Mouse (Mus musculus) effector memory CD4-positive, alpha-beta T cell, adult 5 months (primary cell): ENCODE results near the gene Olfr373. TPM values are rescaled to one million over a fixed set of nuclear protein-coding genes. Genes with fewer than 3 reads are reported as not detected.

ENCODE experiments used
- polyA plus RNA-seq: library from polyadenylated mRNA; unstranded; fragments of 100-300 nt; shearing (Covaris generic); gene quantifications from one replicate; pipeline ENCODE4 v1.2.1, GENCODE M21; 2017

Gene Olfr373
- polyA plus RNA-seq = 0.67 TPM

GRCm38 (mm10) chr8:72082877-72083276 is at the start of gene Olfr373:
Gene Olfr373, plus strand, starts transcription at chr8:72083177.

GRCm38 (mm10) chr8:72040918-72041317 is 42.1 kb upstream of the Olfr373 start, which contains the start of gene Olfr372:
Gene Olfr372, plus strand, starts transcription at chr8:72041218.

GRCm38 (mm10) chr8:72106740-72107139 is 23.8 kb downstream of the Olfr373 start, which contains the start of gene Olfr374:
Gene Olfr374, plus strand, starts transcription at chr8:72107040.

GRCm38 (mm10) chr8:72134756-72135445 is 51.9 kb downstream of the Olfr373 start, which contains the start of gene Tpm4:
Gene Tpm4, plus strand, starts transcription at chr8:72134975.

Other genes with a start within 250 kb of the Olfr373 start
- 3.6 TPM for gene Zfp709, start 201.2 kb upstream of the Olfr373 start, polyA plus RNA-seq
- 2.0 TPM for gene Zfp882, start 174.6 kb upstream of the Olfr373 start, polyA plus RNA-seq
- 7.9 TPM for gene Zfp617, start 174.5 kb upstream of the Olfr373 start, polyA plus RNA-seq
- gene Zfp961, start 132.1 kb upstream of the Olfr373 start, polyA plus RNA-seq = 7.0 TPM
- gene Cyp4f18, start 73.6 kb upstream of the Olfr373 start, polyA plus RNA-seq = not detected
- gene Olfr372, start 42.0 kb upstream of the Olfr373 start, polyA plus RNA-seq = not detected
- gene Olfr374, start 23.9 kb downstream of the Olfr373 start, polyA plus RNA-seq = 0.05 TPM
- gene Tpm4, start 51.8 kb downstream of the Olfr373 start, polyA plus RNA-seq = 449 TPM
- gene Rab8a, start 78.0 kb downstream of the Olfr373 start, polyA plus RNA-seq = 196 TPM
- gene Hsh2d, start 106.5 kb downstream of the Olfr373 start, polyA plus RNA-seq = 10.6 TPM
- 0.31 TPM for gene Cib3, start 129.7 kb downstream of the Olfr373 start, polyA plus RNA-seq
- gene Gm11034, start 130.5 kb downstream of the Olfr373 start, polyA plus RNA-seq = not detected
- gene Fam32a, start 136.6 kb downstream of the Olfr373 start, polyA plus RNA-seq = 76.8 TPM
- 131 TPM for gene Ap1m1, start 156.8 kb downstream of the Olfr373 start, polyA plus RNA-seq
- gene Gm10282, start 222.1 kb downstream of the Olfr373 start, polyA plus RNA-seq = 2.4 TPM
- 1,004 TPM for gene Klf2, start 235.9 kb downstream of the Olfr373 start, polyA plus RNA-seq